9 mouse cellular contexts compared by ENCODE assay signal in the genomic region with DNA sequence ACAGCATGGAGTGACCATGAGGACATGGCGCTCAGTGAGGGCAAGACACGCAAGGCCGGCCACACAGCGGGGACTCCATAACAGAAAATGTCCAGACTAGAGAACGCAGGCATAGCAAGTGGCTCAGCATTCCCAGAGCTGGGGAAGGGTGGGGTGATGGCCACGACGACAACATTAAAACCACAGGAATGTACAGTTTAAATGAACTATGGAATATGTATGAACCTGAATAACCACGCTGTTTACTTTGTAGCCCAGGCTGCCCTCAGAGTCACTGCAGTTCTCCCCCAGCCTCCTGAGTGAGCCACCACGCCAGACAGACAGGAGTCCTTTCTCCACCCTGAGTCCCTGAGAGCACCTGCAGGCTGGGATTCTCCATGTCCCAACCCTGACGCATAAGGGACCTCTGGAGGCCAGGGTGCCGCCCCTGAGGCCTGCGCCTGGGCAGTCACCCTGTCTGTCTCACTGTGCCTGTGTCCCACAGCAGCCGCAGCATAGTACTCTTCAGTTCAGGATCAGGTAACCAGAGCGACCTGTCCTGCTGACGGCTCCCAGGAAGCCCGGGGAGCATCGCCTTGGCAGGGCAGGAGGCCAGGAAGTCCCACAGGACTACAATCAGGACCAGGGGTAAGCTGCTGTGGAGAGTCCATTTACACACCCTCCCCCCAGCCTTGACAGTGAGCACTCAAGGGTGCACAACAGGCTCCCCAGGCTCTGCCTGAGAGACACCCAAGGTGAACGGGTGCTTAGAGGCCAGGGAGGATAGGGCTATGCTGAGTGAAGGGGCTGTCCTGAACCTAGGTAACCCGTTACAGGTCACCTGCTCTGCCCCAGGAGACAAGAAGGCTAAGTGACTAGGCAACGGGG. TPM values are rescaled to one million over a fixed set of nuclear protein-coding genes. Genes with fewer than 3 reads are reported as not detected.
A peak's percentile ranks its signal among the peaks of the same experiment; 100 is the strongest.
DNase-seq lines count a peak whose midpoint lies in the region; ATAC-seq and TF ChIP-seq lines count a peak whose summit lies in the region.
"Had no signal": no experiment of that assay in that cellular context is flagged by ENCODE, and none has a peak within 500 bp of the region (broad histone marks: within the 10 kb centered on the region; RNA-seq: fewer than 3 reads in every experiment).

No protein-coding gene starts in this region.

- DNase-seq in hindbrain, embryonic 10.5 days (ENCODE audit: low spot score) = no peak
- no peak for DNase-seq in liver, embryonic 11.5 days (ENCODE audit: low spot score)
- DNase-seq in spleen, adult 12 weeks (ENCODE audit: low spot score) = no peak
- no peak for DNase-seq in frontal cortex, postnatal 10 days (ENCODE audit: low spot score in 2 of 2)
- DNase-seq: heart, adult 18-20 months had no signal

- no peaks in the 10 kb centered on the region for H3K9me3 ChIP-seq in hindbrain, embryonic 10.5 days
- no peaks in the 10 kb centered on the region for H3K9me3 ChIP-seq in hindbrain, embryonic 12.5 days (replicated peaks)
- no peaks in the 10 kb centered on the region for H3K9me3 ChIP-seq in E14TG2a.4 (ENCODE audit: low read length)
- no peaks in the 10 kb centered on the region for H3K9me3 ChIP-seq in liver, embryonic 11.5 days (ENCODE audit: control insufficient read depth, low read length)
- H3K9me3 ChIP-seq: neural tube, embryonic 13.5 days had no signal

- 82% methylated on average over 20 of the region's 20 CpGs for WGBS in hindbrain, embryonic 10.5 days
- 81% methylated on average over 20 of the region's 20 CpGs for WGBS in hindbrain, embryonic 12.5 days
- 84% methylated on average over 20 of the region's 20 CpGs for WGBS in liver, embryonic 11.5 days

- H3K4me3 ChIP-seq in hindbrain, embryonic 10.5 days = no peak overlapping the region
- no peak overlapping the region for H3K4me3 ChIP-seq in hindbrain, embryonic 12.5 days
- peak overlapping the region; percentile 48 for H3K4me3 ChIP-seq in E14TG2a.4 (replicated peaks; ENCODE audit: low read length)
- H3K4me3 ChIP-seq in bone marrow macrophage, adult 2 months (ENCODE audit: insufficient read depth, low read length) = no peak overlapping the region
- no peak overlapping the region for H3K4me3 ChIP-seq in liver, embryonic 11.5 days (ENCODE audit: low read depth, low read length)
- H3K4me3 ChIP-seq: neural tube, embryonic 13.5 days had no signal

- TF ChIP-seq POLR2A in bone marrow macrophage, adult 2 months (IDR thresholded peaks at IDR 0.05; ENCODE audit: borderline replicate concordance, low read depth, low read length) = no peak

- H3K27ac ChIP-seq in hindbrain, embryonic 10.5 days = peak overlapping the region; percentile 50
- H3K27ac ChIP-seq in hindbrain, embryonic 12.5 days = no peak overlapping the region
- peak overlapping the region; percentile 85; the same call in 1 of the 2 replicates for H3K27ac ChIP-seq in bone marrow macrophage, adult 2 months (ENCODE audit: insufficient read depth, low read depth, low read length)
- H3K27ac ChIP-seq in liver, embryonic 11.5 days (ENCODE audit: low read depth, low read length) = 0 out of 2 replicates have a peak overlapping the region, but pooled peaks have one; percentile 93
- H3K27ac ChIP-seq: neural tube, embryonic 13.5 days had no signal

- peaks cover 4% of the 10 kb centered on the region; the same call in 1 of the 2 replicates for H3K27me3 ChIP-seq in hindbrain, embryonic 10.5 days (ENCODE audit: insufficient read depth, poor library complexity, severe bottlenecking)
- no peaks in the 10 kb centered on the region for H3K27me3 ChIP-seq in hindbrain, embryonic 12.5 days
- H3K27me3 ChIP-seq in E14TG2a.4 (ENCODE audit: insufficient read depth, low read length) = no peaks in the 10 kb centered on the region
- no peaks in the 10 kb centered on the region for H3K27me3 ChIP-seq in liver, embryonic 11.5 days (replicated peaks; ENCODE audit: control insufficient read depth, insufficient read depth, low read length)
- H3K27me3 ChIP-seq: neural tube, embryonic 13.5 days had no signal

- no peak for ATAC-seq in hindbrain, embryonic 12.5 days (ENCODE audit: low FRiP score)
- ATAC-seq in liver, embryonic 11.5 days (replicated peaks; ENCODE audit: low FRiP score) = no peak

- H3K4me2 ChIP-seq in hindbrain, embryonic 12.5 days (replicated peaks) = no peak overlapping the region
- H3K4me2 ChIP-seq in liver, embryonic 11.5 days = no peak overlapping the region
- H3K4me2 ChIP-seq: neural tube, embryonic 13.5 days had no signal

- H3K9ac ChIP-seq in hindbrain, embryonic 12.5 days = no peak overlapping the region
- H3K9ac ChIP-seq in liver, embryonic 11.5 days (ENCODE audit: low read depth, low read length) = no peak overlapping the region

- no peak for TF ChIP-seq CTCF in E14TG2a.4 (conservative IDR thresholded peaks at IDR 0.05; ENCODE audit: low read length)
- TF ChIP-seq CTCF in bone marrow macrophage, adult 2 months (IDR thresholded peaks at IDR 0.05; ENCODE audit: low read depth, low read length) = no peak

- peaks cover 52% of the 10 kb centered on the region for H3K4me1 ChIP-seq in hindbrain, embryonic 10.5 days (replicated peaks)
- peaks cover 16% of the 10 kb centered on the region for H3K4me1 ChIP-seq in hindbrain, embryonic 12.5 days
- peaks cover 88% of the 10 kb centered on the region for H3K4me1 ChIP-seq in E14TG2a.4 (replicated peaks; ENCODE audit: low read depth, low read length)
- H3K4me1 ChIP-seq in bone marrow macrophage, adult 2 months (ENCODE audit: control insufficient read depth, insufficient read depth, low read length) = peaks cover 51% of the 10 kb centered on the region
- peaks cover 39% of the 10 kb centered on the region for H3K4me1 ChIP-seq in liver, embryonic 11.5 days (replicated peaks; ENCODE audit: control insufficient read depth, insufficient read depth, low read length)

- peaks cover 13% of the 10 kb centered on the region; the same call in 1 of the 2 replicates for H3K36me3 ChIP-seq in hindbrain, embryonic 10.5 days
- 0 out of 2 replicates have a peak, but pooled peaks cover 10% of the 10 kb centered on the region for H3K36me3 ChIP-seq in hindbrain, embryonic 12.5 days
- H3K36me3 ChIP-seq in E14TG2a.4 (ENCODE audit: insufficient read depth, low read length) = peaks cover 84% of the 10 kb centered on the region
- peaks cover 2% of the 10 kb centered on the region for H3K36me3 ChIP-seq in liver, embryonic 11.5 days (ENCODE audit: control insufficient read depth, insufficient read depth, low read length)

RNA-seq across cellular contexts. Expression of a gene that starts 25.9 kb away (rescaled TPM):
- polyA plus RNA-seq in hindbrain, embryonic 10.5 days (2016; fragmentation: Nextera tagmentation; extraction: Ambion mirVana) = 681 and 705 TPM in 2 replicates
- polyA plus RNA-seq in hindbrain, embryonic 12.5 days (2016; fragmentation: Nextera tagmentation; extraction: Ambion mirVana) = 449 and 484 TPM in 2 replicates
- 311 and 322 TPM in 2 replicates for polyA plus RNA-seq in bone marrow macrophage, adult 2 months (2012; ENCODE audit: insufficient read depth, insufficient read length, missing spikeins)
- polyA plus RNA-seq in liver, embryonic 11.5 days (2014; fragmentation: Nextera tagmentation; extraction: Ambion mirVana) = 761 and 762 TPM in 2 replicates

RNA-seq across cellular contexts. Expression of a gene that starts 32.5 kb away (rescaled TPM):
- polyA plus RNA-seq in hindbrain, embryonic 10.5 days (2016; fragmentation: Nextera tagmentation; extraction: Ambion mirVana) = 16.8 and 17.2 TPM in 2 replicates
- 15.1 TPM in 2 replicates for polyA plus RNA-seq in hindbrain, embryonic 12.5 days (2016; fragmentation: Nextera tagmentation; extraction: Ambion mirVana)
- polyA plus RNA-seq in bone marrow macrophage, adult 2 months (2012; ENCODE audit: insufficient read depth, insufficient read length, missing spikeins) = 54.5 and 55.8 TPM in 2 replicates
- 17.7 and 19.2 TPM in 2 replicates for polyA plus RNA-seq in liver, embryonic 11.5 days (2014; fragmentation: Nextera tagmentation; extraction: Ambion mirVana)

RNA-seq across cellular contexts. Expression of a gene that starts 33.3 kb away (rescaled TPM):
- 261 and 268 TPM in 2 replicates for polyA plus RNA-seq in hindbrain, embryonic 10.5 days (2016; fragmentation: Nextera tagmentation; extraction: Ambion mirVana)
- polyA plus RNA-seq in hindbrain, embryonic 12.5 days (2016; fragmentation: Nextera tagmentation; extraction: Ambion mirVana) = 163 and 171 TPM in 2 replicates
- 53.0 and 55.5 TPM in 2 replicates for polyA plus RNA-seq in bone marrow macrophage, adult 2 months (2012; ENCODE audit: insufficient read depth, insufficient read length, missing spikeins)
- 239 and 256 TPM in 2 replicates for polyA plus RNA-seq in liver, embryonic 11.5 days (2014; fragmentation: Nextera tagmentation; extraction: Ambion mirVana)

RNA-seq across cellular contexts. Expression of a gene that starts 42.7 kb away (rescaled TPM):
- polyA plus RNA-seq in hindbrain, embryonic 10.5 days (2016; fragmentation: Nextera tagmentation; extraction: Ambion mirVana) = 18.5 and 21.1 TPM in 2 replicates
- 13.1 and 16.1 TPM in 2 replicates for polyA plus RNA-seq in hindbrain, embryonic 12.5 days (2016; fragmentation: Nextera tagmentation; extraction: Ambion mirVana)
- 104 TPM in 2 replicates for polyA plus RNA-seq in bone marrow macrophage, adult 2 months (2012; ENCODE audit: insufficient read depth, insufficient read length, missing spikeins)
- 25.1 and 33.5 TPM in 2 replicates for polyA plus RNA-seq in liver, embryonic 11.5 days (2014; fragmentation: Nextera tagmentation; extraction: Ambion mirVana)

RNA-seq across cellular contexts. Expression of a gene that starts 56.4 kb away (rescaled TPM):
- polyA plus RNA-seq in hindbrain, embryonic 10.5 days (2016; fragmentation: Nextera tagmentation; extraction: Ambion mirVana) = 8.4 and 9.0 TPM in 2 replicates
- 8.7 and 8.9 TPM in 2 replicates for polyA plus RNA-seq in hindbrain, embryonic 12.5 days (2016; fragmentation: Nextera tagmentation; extraction: Ambion mirVana)
- polyA plus RNA-seq in bone marrow macrophage, adult 2 months (2012; ENCODE audit: insufficient read depth, insufficient read length, missing spikeins) = 218 TPM in 2 replicates
- polyA plus RNA-seq in liver, embryonic 11.5 days (2014; fragmentation: Nextera tagmentation; extraction: Ambion mirVana) = 29.0 and 29.4 TPM in 2 replicates
